Mouse (Mus musculus): Measurements from ENCODE around the gene Plin5.

- TF ChIP-seq E2F4 (IDR thresholded peaks at IDR 0.05; ENCODE audit: insufficient replicate concordance, low read depth, low read length), result no peak
- 0 out of 2 replicates have a peak, but pooled peaks have one; percentile 67 for TF ChIP-seq KAT2A (IDR thresholded peaks at IDR 0.05; ENCODE audit: insufficient replicate concordance, low read length)
- TF ChIP-seq EP300 (IDR thresholded peaks at IDR 0.05; ENCODE audit: low read length), result no peak
- no peak for TF ChIP-seq CTCF (conservative IDR thresholded peaks at IDR 0.05 in 1 of 2, IDR thresholded peaks at IDR 0.05 in 1 of 2; ENCODE audit: low read depth in 2 of 2, low read length in 2 of 2)
- 0 out of 2 replicates have a peak, but pooled peaks have one; percentile 24 for TF ChIP-seq POLR2AphosphoS2 (IDR thresholded peaks at IDR 0.05; ENCODE audit: low read depth, low read length)
- no peak for TF ChIP-seq MAFK (IDR thresholded peaks at IDR 0.05; ENCODE audit: insufficient replicate concordance, low read length)
- no peak for TF ChIP-seq RAD21 (IDR thresholded peaks at IDR 0.05; ENCODE audit: low read depth, low read length)
These were observed 36.4 kb downstream of the Plin5 start for GRCm38 (mm10) chr17:56080781-56081585.

Data from CH12.LX (cell line).